Mouse (Mus musculus): ENCODE results near the gene Msrb2.

- no peak for TF ChIP-seq CTCF (IDR thresholded peaks at IDR 0.05; ENCODE audit: low read depth, low read length)
- no peak for TF ChIP-seq POLR2A (IDR thresholded peaks at IDR 0.05; ENCODE audit: extremely low read depth, insufficient read depth, low read length)
Measured at GRCm38 (mm10) chr2:19392793-19393192, 21.6 kb downstream of the Msrb2 start.
